Comparison of ENCODE assay signal across 8 mouse cellular contexts in genomic region chr16:16224506-16224924, GRCm38 (mm10). TPM values are rescaled to one million over a fixed set of nuclear protein-coding genes. Genes with fewer than 3 reads are reported as not detected.
DNase-seq lines count a peak whose midpoint lies in the region; ATAC-seq and TF ChIP-seq lines count a peak whose summit lies in the region.

No protein-coding gene starts in this region.

- peaks cover 71% of the 10 kb centered on the region for H3K4me1 ChIP-seq in heart, embryonic 13.5 days
- H3K4me1 ChIP-seq in liver, embryonic 11.5 days (replicated peaks; ENCODE audit: control insufficient read depth, insufficient read depth, low read length): peaks cover 3% of the 10 kb centered on the region; the same call in 1 of the 2 replicates
- H3K4me1 ChIP-seq in stomach, postnatal 0 days (replicated peaks; ENCODE audit: control insufficient read depth, insufficient read depth): no peaks in the 10 kb centered on the region

- H3K4me3 ChIP-seq in heart, embryonic 13.5 days: peak overlapping the region; percentile 11
- no peak overlapping the region for H3K4me3 ChIP-seq in liver, embryonic 11.5 days (ENCODE audit: low read depth, low read length)
- no peak overlapping the region for H3K4me3 ChIP-seq in stomach, postnatal 0 days (ENCODE audit: low read depth, low read length)

- H3K9ac ChIP-seq in heart, embryonic 13.5 days: peak overlapping the region; percentile 56
- H3K9ac ChIP-seq in liver, embryonic 11.5 days (ENCODE audit: low read depth, low read length): no peak overlapping the region
- no peak overlapping the region for H3K9ac ChIP-seq in stomach, postnatal 0 days (ENCODE audit: low read length)

- ATAC-seq in frontal cortex, adult (ENCODE audit: low TSS enrichment): peak; percentile 41; the same call in 1 of the 2 replicates
- ATAC-seq in heart, embryonic 13.5 days (ENCODE audit: extremely low read depth, insufficient number of reproducible peaks, low FRiP score, low TSS enrichment): peak; percentile 67; the same call in 1 of the 2 replicates
- ATAC-seq in liver, embryonic 11.5 days (replicated peaks; ENCODE audit: low FRiP score): peak; percentile 59
- ATAC-seq in stomach, postnatal 0 days (ENCODE audit: low FRiP score, low TSS enrichment): peak; percentile 93

- peak overlapping the region; percentile 92 for H3K27ac ChIP-seq in heart, embryonic 13.5 days (replicated peaks)
- no peak overlapping the region for H3K27ac ChIP-seq in liver, embryonic 11.5 days (ENCODE audit: low read depth, low read length)
- no peak overlapping the region for H3K27ac ChIP-seq in stomach, postnatal 0 days (replicated peaks)

- 8% methylated on average over 4 of the region's 4 CpGs for WGBS in heart, embryonic 13.5 days
- 33% methylated on average over 4 of the region's 4 CpGs for WGBS in liver, embryonic 11.5 days
- WGBS in stomach, postnatal 0 days: 5% methylated on average over 4 of the region's 4 CpGs

- TF ChIP-seq CTCF in stomach, postnatal 0 days (IDR thresholded peaks at IDR 0.05; ENCODE audit: low read depth): no peak

- peak overlapping the region; percentile 56 for H3K4me2 ChIP-seq in heart, embryonic 13.5 days
- H3K4me2 ChIP-seq in liver, embryonic 11.5 days: no peak overlapping the region
- no peak overlapping the region for H3K4me2 ChIP-seq in stomach, postnatal 0 days (replicated peaks; ENCODE audit: low read depth)

- no peak for DNase-seq in frontal cortex, postnatal 25 days (ENCODE audit: low spot score in 2 of 2)
- DNase-seq in adrenal gland, postnatal 25 days: peak; percentile 25
- DNase-seq in liver, embryonic 11.5 days (ENCODE audit: low spot score): no peak
- no peak for DNase-seq in stomach, postnatal 0 days (ENCODE audit: low spot score)
- no peak for DNase-seq in left cerebral cortex, adult 9 months (ENCODE audit: low spot score in 2 of 2)
- no peak for DNase-seq in right cerebral cortex, postnatal 4 days

- no peak for TF ChIP-seq EP300 in stomach, postnatal 0 days (optimal IDR thresholded peaks at IDR 0.05)

- no peaks in the 10 kb centered on the region for H3K9me3 ChIP-seq in heart, embryonic 13.5 days
- no peaks in the 10 kb centered on the region for H3K9me3 ChIP-seq in liver, embryonic 11.5 days (ENCODE audit: control insufficient read depth, low read length)
- no peaks in the 10 kb centered on the region for H3K9me3 ChIP-seq in stomach, postnatal 0 days (ENCODE audit: control insufficient read depth, low read length)

- no peaks in the 10 kb centered on the region for H3K27me3 ChIP-seq in heart, embryonic 13.5 days (replicated peaks)
- no peaks in the 10 kb centered on the region for H3K27me3 ChIP-seq in liver, embryonic 11.5 days (replicated peaks; ENCODE audit: control insufficient read depth, insufficient read depth, low read length)
- H3K27me3 ChIP-seq in stomach, postnatal 0 days (ENCODE audit: control insufficient read depth, insufficient read depth, low read length): no peaks in the 10 kb centered on the region

- H3K36me3 ChIP-seq in heart, embryonic 13.5 days: peaks cover 34% of the 10 kb centered on the region
- H3K36me3 ChIP-seq in liver, embryonic 11.5 days (ENCODE audit: control insufficient read depth, insufficient read depth, low read length): no peaks in the 10 kb centered on the region
- H3K36me3 ChIP-seq in stomach, postnatal 0 days (ENCODE audit: control insufficient read depth, insufficient read depth, low read length): no peaks in the 10 kb centered on the region

RNA-seq across cellular contexts. Expression of gene Pkp2, which starts 11.4 kb away (rescaled TPM):
- 2.0 and 2.2 TPM in 2 replicates for total RNA-seq in adrenal gland, postnatal 25 days (2021)
- 108 and 111 TPM in 2 replicates for polyA plus RNA-seq in heart, embryonic 13.5 days (2015; fragmentation: Nextera tagmentation; extraction: Ambion mirVana)
- 7.1 and 8.1 TPM in 2 replicates for polyA plus RNA-seq in liver, embryonic 11.5 days (2014; fragmentation: Nextera tagmentation; extraction: Ambion mirVana)
- 12.5 and 14.8 TPM in 2 replicates for polyA plus RNA-seq in stomach, postnatal 0 days (2015; fragmentation: Nextera tagmentation; extraction: Ambion mirVana)

Comparison
In these comparisons a context has a peak if more than half of its experiments do, and no peak if none do; other contexts are left out.
1. ATAC-seq: peak in every context shown above with its lines; median percentile 93 in stomach, postnatal 0 days; 67 in heart, embryonic 13.5 days; 59 in liver, embryonic 11.5 days; 41 in frontal cortex, adult.